Mouse (Mus musculus): Measurements from ENCODE around the gene Dnaaf5.
A peak's percentile ranks its signal among the peaks of the same experiment; 100 is the strongest.

The Dnaaf5 gene

GRCm38 (mm10) chr5:139190958-139191357, 40.9 kb downstream of the Dnaaf5 start:
- DNase-seq (ENCODE audit: extremely low spot score, low spot score) = no peak

GRCm38 (mm10) chr5:139198779-139199178, 48.8 kb downstream of the Dnaaf5 start:
- no peak for DNase-seq (ENCODE audit: extremely low spot score, low spot score)

DNA sequence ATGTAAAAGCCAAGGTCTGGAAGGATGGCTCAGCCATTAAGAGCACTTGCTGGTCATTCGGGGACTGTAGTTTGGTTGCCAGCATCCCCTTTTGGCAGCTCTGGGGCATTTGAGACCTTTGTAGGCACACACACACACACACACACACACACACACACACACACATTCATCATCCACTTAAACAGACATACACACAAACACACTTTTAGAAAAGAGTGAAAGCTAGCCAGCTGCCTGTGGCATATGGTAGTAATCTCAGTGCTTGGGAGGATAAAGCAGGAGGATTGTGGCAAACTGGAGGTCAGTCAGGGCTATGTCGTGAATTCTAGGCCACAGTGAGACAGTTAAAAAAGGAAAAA, 49.6 kb downstream of the Dnaaf5 start:
- no peak for DNase-seq (ENCODE audit: extremely low spot score, low spot score)

GRCm38 (mm10) chr5:139199995-139200769, 50.2 kb downstream of the Dnaaf5 start, which contains the start of gene Sun1:
Sun1 (plus strand) TSS chr5:139200637.
- DNase-seq (ENCODE audit: extremely low spot score, low spot score) = peak; percentile 97

GRCm38 (mm10) chr5:139200770-139201569, 50.9 kb downstream of the Dnaaf5 start:
- DNase-seq (ENCODE audit: extremely low spot score, low spot score) = no peak

GRCm38 (mm10) chr5:139202127-139202526, 52.1 kb downstream of the Dnaaf5 start:
- DNase-seq (ENCODE audit: extremely low spot score, low spot score) = no peak

DNA sequence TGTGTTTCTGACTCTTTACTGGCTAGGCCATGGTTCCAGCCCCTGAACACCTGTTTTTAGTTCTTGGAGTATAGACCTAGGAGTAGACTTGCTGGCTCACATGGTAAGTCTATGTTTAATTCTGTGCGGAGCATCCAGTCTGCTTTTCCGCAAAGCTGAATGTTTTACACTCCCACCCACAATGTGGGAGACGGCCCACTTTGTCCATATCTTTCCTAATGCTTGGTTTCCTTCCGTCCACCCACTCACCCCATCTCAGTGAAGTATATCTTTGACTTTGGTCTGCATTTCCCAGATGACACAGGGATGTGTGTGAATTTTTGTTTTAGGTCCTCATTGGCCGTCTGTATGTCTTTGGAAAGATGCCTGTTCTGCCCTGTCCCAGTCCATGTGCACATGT, 53.3 kb downstream of the Dnaaf5 start:
- DNase-seq (ENCODE audit: extremely low spot score, low spot score) = no peak

- no peak for DNase-seq (ENCODE audit: extremely low spot score, low spot score)
These were observed 56.1 kb downstream of the Dnaaf5 start for GRCm38 (mm10) chr5:139206081-139206480.

GRCm38 (mm10) chr5:139206525-139206924, 56.5 kb downstream of the Dnaaf5 start:
- DNase-seq (ENCODE audit: extremely low spot score, low spot score) = no peak

- DNase-seq (ENCODE audit: extremely low spot score, low spot score) = no peak
These were observed 58.2 kb downstream of the Dnaaf5 start for GRCm38 (mm10) chr5:139208183-139208582.

DNA sequence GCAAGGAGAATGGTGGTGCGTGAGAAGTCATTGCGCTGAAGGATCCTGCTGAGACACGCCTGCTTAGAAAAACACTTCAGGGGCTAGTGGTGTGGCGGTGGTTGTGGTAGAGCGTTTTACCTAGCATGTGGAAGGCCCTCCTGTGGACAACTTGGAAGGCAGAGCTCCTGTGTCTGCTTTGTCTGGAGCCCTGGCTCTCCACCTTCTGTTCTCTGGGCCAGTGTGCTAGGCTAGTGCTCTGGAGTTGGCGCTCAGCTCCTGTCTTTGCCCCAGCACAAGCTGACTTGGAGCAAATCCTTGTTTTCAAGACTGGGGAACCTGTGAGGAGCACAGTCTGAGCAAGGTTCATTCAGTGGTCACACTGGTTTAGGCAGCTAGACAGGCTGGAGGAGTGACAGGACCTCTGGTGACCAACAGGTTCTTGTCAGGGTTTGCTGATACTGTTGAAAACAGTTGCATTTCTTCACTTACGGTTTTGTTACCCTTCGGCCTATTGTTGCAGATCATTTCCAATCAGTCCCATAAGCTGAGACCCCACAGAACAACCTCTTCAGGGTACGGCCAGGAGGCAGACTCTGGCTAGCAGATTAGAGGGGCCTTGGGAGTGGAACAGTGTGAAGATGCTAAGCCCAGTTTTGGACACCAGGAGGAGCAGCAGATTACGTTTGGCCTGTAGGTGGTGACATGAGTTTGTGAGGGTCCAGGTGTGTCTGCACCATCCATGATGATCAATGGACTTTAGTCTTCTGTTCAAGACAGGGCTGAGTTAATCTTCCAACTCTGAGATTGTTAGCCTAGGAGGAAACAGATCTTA, 59.1 kb downstream of the Dnaaf5 start:
- DNase-seq (ENCODE audit: extremely low spot score, low spot score) = no peak

DNA sequence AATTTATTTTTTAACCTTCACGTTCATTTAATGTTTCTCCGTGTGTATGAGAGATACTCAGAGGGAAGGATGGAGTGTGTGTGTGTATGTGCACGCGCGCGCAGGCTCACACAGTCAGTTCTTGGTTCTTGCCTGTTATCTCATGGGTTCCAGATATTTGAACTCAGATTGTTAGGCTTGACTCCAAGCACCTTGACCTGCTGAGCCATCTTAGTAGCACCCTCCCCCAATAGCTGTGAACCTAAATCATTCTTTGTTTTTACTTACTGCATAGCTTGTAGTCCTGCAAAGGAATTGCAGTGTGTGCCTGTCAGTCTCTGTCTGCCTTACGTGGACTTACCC, 59.6 kb downstream of the Dnaaf5 start:
- no peak for DNase-seq (ENCODE audit: extremely low spot score, low spot score)

- no peak for DNase-seq (ENCODE audit: extremely low spot score, low spot score)
These were observed 61.8 kb downstream of the Dnaaf5 start for GRCm38 (mm10) chr5:139211737-139212385.

DNA sequence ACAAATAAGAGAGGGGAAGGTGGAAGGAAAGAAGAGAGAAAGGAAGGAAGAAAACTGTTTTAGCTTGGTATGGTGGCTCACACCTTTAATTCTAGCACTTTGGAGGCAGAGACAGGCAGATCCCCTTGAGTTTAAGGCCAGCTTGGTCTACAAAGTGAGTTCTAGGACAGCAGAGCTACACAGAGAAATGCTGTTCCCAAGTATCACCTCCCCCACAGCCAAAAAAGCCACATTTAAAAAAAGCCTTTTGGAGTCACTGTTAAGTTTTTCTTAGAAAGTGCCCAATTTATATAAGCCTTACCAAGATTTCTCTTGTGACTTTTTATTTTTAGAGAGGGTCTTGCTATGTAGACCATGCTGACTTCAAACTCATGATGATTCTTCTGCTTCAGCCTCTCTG, 64.3 kb downstream of the Dnaaf5 start:
- DNase-seq (ENCODE audit: extremely low spot score, low spot score) = no peak

DNA sequence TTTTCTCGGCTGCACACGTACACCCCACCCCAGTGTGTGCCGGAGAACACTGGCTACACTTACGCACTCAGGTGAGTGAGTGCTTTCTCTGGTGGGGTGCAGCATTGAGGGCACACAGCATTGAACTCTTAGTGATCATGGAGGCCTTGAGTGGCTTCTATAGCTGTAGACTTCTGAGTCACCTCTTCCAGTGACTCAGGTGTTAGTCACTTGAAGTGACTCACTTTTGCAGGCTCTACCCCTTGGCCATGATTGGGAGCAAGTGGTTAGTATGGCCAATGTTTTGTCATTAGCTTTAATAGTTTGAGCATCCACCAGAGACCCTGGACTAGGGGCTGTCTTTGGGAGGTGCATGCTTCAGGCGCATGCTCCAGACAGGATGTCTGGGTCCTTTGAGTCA, 65.2 kb downstream of the Dnaaf5 start:
- DNase-seq (ENCODE audit: extremely low spot score, low spot score) = no peak

GRCm38 (mm10) chr5:139216121-139216520, 66.1 kb downstream of the Dnaaf5 start:
- DNase-seq (ENCODE audit: extremely low spot score, low spot score) = no peak

DNA sequence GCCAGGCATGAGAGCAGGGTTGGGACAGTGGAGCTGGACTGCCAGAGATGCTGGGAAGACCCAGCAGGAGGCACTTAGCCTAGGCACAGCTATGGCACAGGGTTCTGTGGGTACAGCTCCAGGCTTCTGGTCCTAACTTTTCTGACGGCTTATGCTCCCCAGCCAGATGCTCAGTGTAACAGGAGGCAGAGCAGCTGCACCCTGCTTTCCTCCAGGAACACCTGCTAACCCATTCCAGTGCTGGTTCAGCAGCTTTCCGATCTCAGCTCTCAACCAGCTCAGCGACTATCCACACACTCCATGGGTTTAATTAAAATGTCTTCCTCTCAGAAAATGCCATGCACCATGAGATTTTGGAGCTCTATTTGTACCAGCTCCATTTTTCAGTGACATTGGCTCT, 66.8 kb downstream of the Dnaaf5 start:
- DNase-seq (ENCODE audit: extremely low spot score, low spot score) = no peak

DNA sequence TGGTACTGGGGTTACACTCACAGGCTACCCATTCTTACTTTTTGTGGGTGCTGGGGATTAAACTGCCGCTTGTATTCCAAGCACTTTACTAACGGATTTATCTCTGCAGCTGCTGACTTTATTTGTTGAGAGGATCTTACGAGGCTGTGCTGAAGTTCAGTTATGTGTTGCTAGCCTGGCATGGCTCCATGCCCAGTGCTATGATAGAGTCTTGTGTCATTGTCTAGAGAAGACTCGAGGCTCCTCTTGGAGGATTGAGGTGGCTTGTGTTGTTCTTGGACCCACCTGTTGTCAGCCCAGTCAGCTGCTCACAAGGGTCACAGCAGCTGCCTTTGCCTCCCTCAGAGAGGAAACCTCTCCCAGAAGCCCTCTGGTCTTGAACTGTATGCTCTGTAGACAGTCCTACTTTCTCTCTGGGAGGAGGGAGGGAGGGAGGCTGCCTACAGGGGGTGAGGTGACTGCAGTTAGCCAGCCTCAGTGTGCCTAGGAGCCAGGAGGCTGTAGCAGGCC, 70.0 kb downstream of the Dnaaf5 start:
- no peak for DNase-seq (ENCODE audit: extremely low spot score, low spot score)

- DNase-seq (ENCODE audit: extremely low spot score, low spot score) = no peak
These were observed 70.6 kb downstream of the Dnaaf5 start for GRCm38 (mm10) chr5:139220610-139221009.

GRCm38 (mm10) chr5:139223331-139223730, 73.3 kb downstream of the Dnaaf5 start:
- DNase-seq (ENCODE audit: extremely low spot score, low spot score) = no peak

DNA sequence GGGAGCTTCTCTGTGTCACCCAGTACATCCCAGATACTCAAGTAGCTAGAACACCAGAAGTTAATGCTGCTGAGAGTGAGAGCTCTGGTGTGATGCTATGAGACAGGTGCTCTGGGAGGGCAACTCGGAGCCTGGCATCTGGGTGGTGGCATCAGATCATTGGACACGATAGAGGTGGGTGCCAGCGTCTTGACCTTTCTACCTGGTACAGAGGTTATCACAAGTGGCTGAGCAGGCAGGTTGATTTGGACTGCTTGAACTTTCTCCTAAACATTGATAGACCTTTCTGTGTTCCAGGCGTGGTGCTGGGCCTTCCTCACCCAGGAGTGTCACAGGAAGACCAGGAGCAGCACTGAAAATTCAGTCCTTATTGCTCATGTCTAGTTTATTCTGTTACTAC, 77.2 kb downstream of the Dnaaf5 start:
- no peak for DNase-seq (ENCODE audit: extremely low spot score, low spot score)

All from neural tube, embryonic 10.5 days (tissue).